Mouse (Mus musculus): Measurements from ENCODE around the gene Jagn1.

Jagn1 gene

GRCm38 (mm10) chr6:113442442-113443090 lies at the start of gene Jagn1:
TSS of gene Jagn1 (plus strand) at chr6:113442569.
- in situ Hi-C loops (cut with MboI, MseI), result loop anchor here in 1 of 2 experiments (5.0 kb wide), 2 partner anchors 85 to 630 kb away; no protein-coding TSS in a partner anchor

- in situ Hi-C loops (cut with MboI, MseI), result loop anchor here in 1 of 2 experiments (10.0 kb wide), 1 partner anchor 349 kb away; the partner anchor contains the start of gene Thumpd3
These were observed 48.4 kb upstream of the Jagn1 start for GRCm38 (mm10) chr6:113393951-113394350.

GRCm38 (mm10) chr6:113394811-113395210 lies 47.6 kb upstream of the Jagn1 start:
- in situ Hi-C loops (cut with MboI, MseI), result loop anchor here in 1 of 2 experiments (10.0 kb wide), 1 partner anchor 350 kb away; the partner anchor contains the start of gene Thumpd3

- in situ Hi-C loops (cut with MboI, MseI), result loop anchor here in 1 of 2 experiments (10.0 kb wide), 1 partner anchor 351 kb away; the partner anchor contains the start of gene Thumpd3
These were observed 46.9 kb upstream of the Jagn1 start for GRCm38 (mm10) chr6:113395501-113395900.

GRCm38 (mm10) chr6:113396270-113397030 lies 45.9 kb upstream of the Jagn1 start:
- in situ Hi-C loops (cut with MboI, MseI), result loop anchor here in 1 of 2 experiments (10.0 kb wide), 1 partner anchor 352 kb away; the partner anchor contains the start of gene Thumpd3

- in situ Hi-C loops (cut with MboI, MseI), result no loop called here
These were observed 40.3 kb upstream of the Jagn1 start for GRCm38 (mm10) chr6:113402094-113402493.

GRCm38 (mm10) chr6:113404649-113405448 lies 37.5 kb upstream of the Jagn1 start:
- in situ Hi-C loops (cut with MboI, MseI), result no loop called here

GRCm38 (mm10) chr6:113405483-113405882 lies 36.9 kb upstream of the Jagn1 start:
- in situ Hi-C loops (cut with MboI, MseI), result no loop called here

- in situ Hi-C loops (cut with MboI, MseI), result no loop called here
These were observed 35.7 kb upstream of the Jagn1 start for GRCm38 (mm10) chr6:113406683-113407082.

- in situ Hi-C loops (cut with MboI, MseI), result no loop called here
These were observed 32.4 kb upstream of the Jagn1 start for GRCm38 (mm10) chr6:113410001-113410400.

GRCm38 (mm10) chr6:113416416-113416815 lies 26.0 kb upstream of the Jagn1 start:
- in situ Hi-C loops (cut with MboI, MseI), result no loop called here

- in situ Hi-C loops (cut with MboI, MseI), result no loop called here
These were observed 23.7 kb upstream of the Jagn1 start for GRCm38 (mm10) chr6:113418441-113419198.

GRCm38 (mm10) chr6:113419199-113419587 lies 23.2 kb upstream of the Jagn1 start, which contains the start of gene Rpusd3:
TSS of gene Rpusd3 (minus strand) at chr6:113419340.
- in situ Hi-C loops (cut with MboI, MseI), result no loop called here

- in situ Hi-C loops (cut with MboI, MseI), result loop anchor here in 1 of 2 experiments (5.0 kb wide), 1 partner anchor 49 kb away; the partner anchor contains the start of gene Il17rc
These were observed 19.4 kb upstream of the Jagn1 start for GRCm38 (mm10) chr6:113423000-113423399.

GRCm38 (mm10) chr6:113424187-113424586 lies 18.2 kb upstream of the Jagn1 start:
- in situ Hi-C loops (cut with MboI, MseI), result loop anchor here in 1 of 2 experiments (5.0 kb wide), 1 partner anchor 48 kb away; the partner anchor contains the start of gene Il17rc

- in situ Hi-C loops (cut with MboI, MseI), result no loop called here
These were observed 15.7 kb upstream of the Jagn1 start for GRCm38 (mm10) chr6:113426696-113427095.

GRCm38 (mm10) chr6:113427397-113427796 lies 15.0 kb upstream of the Jagn1 start:
- in situ Hi-C loops (cut with MboI, MseI), result no loop called here

- in situ Hi-C loops (cut with MboI, MseI), result no loop called here
These were observed 14.4 kb upstream of the Jagn1 start for GRCm38 (mm10) chr6:113428006-113428405.

- in situ Hi-C loops (cut with MboI, MseI), result no loop called here
These were observed 12.4 kb upstream of the Jagn1 start for GRCm38 (mm10) chr6:113429965-113430364.

- in situ Hi-C loops (cut with MboI, MseI), result no loop called here
These were observed 11.5 kb upstream of the Jagn1 start for GRCm38 (mm10) chr6:113430846-113431245.

GRCm38 (mm10) chr6:113431801-113432200 lies 10.6 kb upstream of the Jagn1 start:
- in situ Hi-C loops (cut with MboI, MseI), result no loop called here
